Mouse (Mus musculus): ENCODE data around the gene Ogn. TPM values are rescaled to one million over a fixed set of nuclear protein-coding genes. Genes with fewer than 3 reads are reported as not detected.

Gene Ogn
- polyA plus RNA-seq (2021; fragmentation: Nextera tagmentation), result 3.2 and 3.5 TPM in 2 replicates
- long read RNA-seq, experiment 1, partial matches to known transcripts, result 6 of 8 reads
- long read RNA-seq, experiment 1, other reads (novel, unspliced or antisense), result 0 of 8 reads
- long read RNA-seq, experiment 2, partial matches to known transcripts, result 9 of 13 reads
- long read RNA-seq, experiment 2, other reads (novel, unspliced or antisense), result 0 of 13 reads

GRCm38 (mm10) chr13:49607714-49608113 is at the start of gene Ogn:
TSS of gene Ogn (plus strand) at chr13:49608046.

DNA sequence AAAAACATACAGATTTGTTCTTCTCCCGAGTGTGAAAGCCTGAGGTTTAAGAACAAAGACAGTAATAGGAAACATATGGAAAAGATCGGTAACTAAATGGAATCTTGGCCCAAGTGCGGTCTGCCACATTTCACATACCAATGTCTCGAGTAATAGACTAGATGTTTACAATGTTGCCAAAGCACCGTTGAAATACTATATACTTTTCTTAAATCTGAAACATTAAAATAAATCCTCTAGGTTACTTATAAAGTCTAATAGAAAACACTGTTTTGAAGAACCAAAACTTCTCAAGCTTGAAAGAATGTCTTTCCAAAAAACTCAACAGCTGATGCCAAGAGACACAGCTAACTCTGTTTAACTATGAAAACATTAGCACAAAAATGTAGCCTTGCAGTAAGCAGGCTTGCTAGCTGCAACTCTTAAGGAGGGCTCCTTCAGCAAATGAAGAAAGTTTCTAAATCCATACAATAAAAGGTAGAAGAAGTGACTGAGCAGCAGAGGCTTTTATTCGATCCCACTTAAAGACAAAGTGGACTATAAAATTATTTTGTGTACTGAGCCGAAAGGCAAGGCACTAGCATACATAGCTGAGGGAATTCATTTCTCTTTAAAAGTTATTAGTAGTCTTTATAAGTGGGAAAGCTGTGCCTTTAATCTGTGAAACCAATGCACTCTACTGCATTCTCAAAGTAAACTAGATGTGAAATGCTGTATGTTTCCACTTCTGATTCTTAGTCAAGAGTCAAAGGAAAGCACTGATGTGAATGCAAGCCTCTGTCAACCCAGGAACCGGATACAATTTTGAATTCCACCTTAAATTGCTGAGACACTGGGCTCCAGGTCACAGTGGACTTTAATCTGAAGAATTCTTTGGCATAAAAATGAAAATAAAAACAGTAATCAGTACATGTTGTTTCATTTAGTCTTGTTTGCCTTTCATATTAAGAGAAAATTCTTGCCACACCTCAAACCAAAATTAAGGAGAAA is 26.0 kb upstream of the Ogn start, which contains the start of gene Omd:
Gene Omd, plus strand, starts transcription at position 922 of the 990 bp plus-strand sequence.

GRCm38 (mm10) chr13:49652481-49653179 is 44.8 kb downstream of the Ogn start, which contains the start of the genes Cenpp and Nol8:
TSS of gene Cenpp (minus strand) at chr13:49652785.
TSS of gene Nol8 (plus strand) at chr13:49653078.

Other genes starting within 250 kb of the Ogn start
- gene Ippk, start 186.8 kb upstream of the Ogn start, polyA plus RNA-seq (2021; fragmentation: Nextera tagmentation), result 12.9 and 13.4 TPM in 2 replicates
- gene Tes3-ps, start 114.7 kb upstream of the Ogn start, polyA plus RNA-seq (2021; fragmentation: Nextera tagmentation), result 0.19 and 0.36 TPM in 2 replicates
- 1.9 and 3.2 TPM in 2 replicates for gene Ecm2, start 103.2 kb upstream of the Ogn start, polyA plus RNA-seq (2021; fragmentation: Nextera tagmentation)
- 0.25 and 0.43 TPM in 2 replicates for gene Aspn, start 63.6 kb upstream of the Ogn start, polyA plus RNA-seq (2021; fragmentation: Nextera tagmentation)
- gene Omd, start 25.6 kb upstream of the Ogn start, polyA plus RNA-seq (2021; fragmentation: Nextera tagmentation), result 0.50 and 0.72 TPM in 2 replicates
- 2.0 and 2.2 TPM in 2 replicates for gene Cenpp, start 44.7 kb downstream of the Ogn start, polyA plus RNA-seq (2021; fragmentation: Nextera tagmentation)
- 12.9 and 13.5 TPM in 2 replicates for gene Nol8, start 45.0 kb downstream of the Ogn start, polyA plus RNA-seq (2021; fragmentation: Nextera tagmentation)
- 12.2 and 12.9 TPM in 2 replicates for gene Iars, start 74.1 kb downstream of the Ogn start, polyA plus RNA-seq (2021; fragmentation: Nextera tagmentation)
- not detected in 2 replicates for gene Gm30302, start 191.0 kb downstream of the Ogn start, polyA plus RNA-seq (2021; fragmentation: Nextera tagmentation)

Data from layer of hippocampus, adult 6 months (tissue).